Mouse (Mus musculus) forebrain, postnatal 0 days (tissue): ENCODE data around the gene Hpcal1. TPM values are rescaled to one million over a fixed set of nuclear protein-coding genes. Genes with fewer than 3 reads are reported as not detected.
"Not testable (repeated sequence)": the region's sequence is repeated elsewhere in the genome, so short reads cannot be mapped to it uniquely, and the experiment has no call there.

Experiments
- ATAC-seq: fragments of 200-750 bp; cut with Nextera tagmentation; 2 replicates; pipeline ENCODE4 v1.8.0; 2017; ENCODE audit warnings: mild to moderate bottlenecking, moderate library complexity
- DNase-seq: peaks from one replicate; pipeline ENCODE4 v3.0.0-alpha.2; 2015
- H3K27ac ChIP-seq: fragments of 300-500 bp; sonication (generic); 2 replicates; pipeline ENCODE4 v1.5.1; 2014; ENCODE audit warnings: low read depth, mild to moderate bottlenecking, antibody characterized with exemption, low read length, moderate library complexity, mixed read lengths
- H3K27me3 ChIP-seq: fragments of 300-500 bp; sonication (generic); 2 replicates; pipeline ENCODE4 v1.6.1; 2014; ENCODE audit warnings: mild to moderate bottlenecking, low read length, mixed read lengths; ENCODE audit not compliant: insufficient read depth
- H3K36me3 ChIP-seq: fragments of 300-500 bp; sonication (generic); 2 replicates; pipeline ENCODE4 v1.6.1; 2014; ENCODE audit warnings: mild to moderate bottlenecking, moderate library complexity; ENCODE audit not compliant: insufficient read depth
- H3K4me1 ChIP-seq: fragments of 300-500 bp; sonication (generic); 2 replicates; pipeline ENCODE4 v1.6.1; 2014; ENCODE audit warnings: antibody characterized with exemption; ENCODE audit not compliant: insufficient read depth
- H3K4me2 ChIP-seq: fragments of 300-500 bp; sonication (generic); 2 replicates; pipeline ENCODE4 v1.6.1; 2014; ENCODE audit warnings: low read depth, mild to moderate bottlenecking, moderate library complexity
- H3K4me3 ChIP-seq: fragments of 300-500 bp; sonication (generic); 2 replicates; pipeline ENCODE4 v1.5.1; 2014; ENCODE audit warnings: low read depth, low read length, mixed read lengths
- H3K9ac ChIP-seq: fragments of 300-500 bp; sonication (generic); 2 replicates; pipeline ENCODE4 v1.6.1; 2014; ENCODE audit warnings: mild to moderate bottlenecking
- H3K9me3 ChIP-seq: fragments of 300-500 bp; sonication (generic); 2 replicates; pipeline ENCODE4 v1.6.1; 2016; ENCODE audit warnings: low read length
- CTCF ChIP-seq: sonication (generic); IDR thresholded peaks from 2 replicates; pipeline ENCODE4 v1.5.1; 2016; ENCODE audit warnings: antibody characterized with exemption, control low read depth, low read depth
- WGBS: fragments of 180-500 bp; shearing (Covaris S2); extraction: QIAGEN DNeasy Blood & Tissue Kit; methylation state at CpG from one replicate; pipeline ENCODE4 v1.1.7; 2014; 5-methylcytosine and 5-hydroxymethylcytosine counted together
- polyA plus RNA-seq: library from polyadenylated mRNA; unstranded; fragments of >200 nt; fragmentation: Nextera tagmentation; extraction: Ambion mirVana; gene quantifications from 2 replicates; pipeline ENCODE4 v1.2.1, GENCODE M21; 2015
- total RNA-seq: library from RNA; depleted of rRNA; stranded (reverse); fragments of >200 nt; gene quantifications from 2 replicates; pipeline ENCODE4 v1.2.3, GENCODE M21; 2014

Gene Hpcal1
- total and polyA plus RNA-seq, 2 experiments from 2014 or later, result 46.9 to 76.7 TPM

GRCm38 (mm10) chr12:17764005-17764404, 73.3 kb downstream of the Hpcal1 start:
- no peaks in the 10 kb centered on the region for H3K27me3 ChIP-seq
- WGBS, result 87% methylated on average over 3 of the region's 3 CpGs
- TF ChIP-seq CTCF, result no peak
- no peak for ATAC-seq
- H3K36me3 ChIP-seq, result no peaks in the 10 kb centered on the region
- H3K9ac ChIP-seq, result no peak overlapping the region
- no peak overlapping the region for H3K4me3 ChIP-seq
- no peak for DNase-seq
- no peaks in the 10 kb centered on the region for H3K9me3 ChIP-seq
- H3K4me2 ChIP-seq, result no peak overlapping the region
- no peak overlapping the region for H3K27ac ChIP-seq
- H3K4me1 ChIP-seq, result no peaks in the 10 kb centered on the region

GRCm38 (mm10) chr12:17767567-17767966, 76.9 kb downstream of the Hpcal1 start:
- not testable (repeated sequence) for H3K4me3 ChIP-seq, H3K9ac ChIP-seq, ATAC-seq, H3K9me3 ChIP-seq, H3K36me3 ChIP-seq, DNase-seq, H3K27ac ChIP-seq, H3K27me3 ChIP-seq, H3K4me1 ChIP-seq, H3K4me2 ChIP-seq
- WGBS, result 65% methylated on average over 1 of the region's 1 CpGs

GRCm38 (mm10) chr12:17769476-17770172, 79.0 kb downstream of the Hpcal1 start:
- no peak overlapping the region for H3K4me2 ChIP-seq
- H3K4me3 ChIP-seq, result no peak overlapping the region
- no peaks in the 10 kb centered on the region for H3K27me3 ChIP-seq
- no peak overlapping the region for H3K27ac ChIP-seq
- TF ChIP-seq CTCF, result no peak
- ATAC-seq, result no peak
- H3K4me1 ChIP-seq, result no peaks in the 10 kb centered on the region
- no peak for DNase-seq
- H3K9ac ChIP-seq, result no peak overlapping the region
- 70% methylated on average over 2 of the region's 2 CpGs for WGBS
- H3K36me3 ChIP-seq, result no peaks in the 10 kb centered on the region
- H3K9me3 ChIP-seq, result no peaks in the 10 kb centered on the region

GRCm38 (mm10) chr12:17770538-17770937, 79.9 kb downstream of the Hpcal1 start:
- no peak for ATAC-seq
- H3K4me2 ChIP-seq, result no peak overlapping the region

GRCm38 (mm10) chr12:17773721-17774120, 83.1 kb downstream of the Hpcal1 start:
- not testable (repeated sequence) for H3K4me1 ChIP-seq, H3K4me3 ChIP-seq, ATAC-seq, H3K36me3 ChIP-seq, H3K27ac ChIP-seq, DNase-seq, H3K4me2 ChIP-seq, H3K9me3 ChIP-seq, H3K9ac ChIP-seq, H3K27me3 ChIP-seq
- 83% methylated on average over 5 of the region's 5 CpGs for WGBS

More at GRCm38 (mm10) chr12:17770538-17770937, 79.9 kb downstream of the Hpcal1 start:
- Histone ChIP-seq H3K4me3 (no peak overlapping the region), H3K9ac (no peak overlapping the region), H3K9me3 (no peaks in the 10 kb centered on the region), H3K27ac (no peak overlapping the region), H3K27me3 (no peaks in the 10 kb centered on the region), H3K4me1 (no peaks in the 10 kb centered on the region), H3K36me3 (no peaks in the 10 kb centered on the region)
- DNase-seq, result no peak
- TF ChIP-seq CTCF, result no peak
- 47% methylated on average over 2 of the region's 2 CpGs for WGBS

GRCm38 (mm10) chr12:17774842-17775241, 84.2 kb downstream of the Hpcal1 start:
- not testable (repeated sequence) for H3K4me2 ChIP-seq, DNase-seq, H3K27me3 ChIP-seq, H3K27ac ChIP-seq, H3K9me3 ChIP-seq, H3K36me3 ChIP-seq, H3K9ac ChIP-seq, H3K4me3 ChIP-seq, H3K4me1 ChIP-seq, ATAC-seq
- 76% methylated on average over 3 of the region's 3 CpGs for WGBS

GRCm38 (mm10) chr12:17778320-17778719, 87.7 kb downstream of the Hpcal1 start:
- 8% methylated on average over 2 of the region's 3 CpGs for WGBS
- no peaks in the 10 kb centered on the region for H3K9me3 ChIP-seq
- H3K27ac ChIP-seq, result no peak overlapping the region
- no peaks in the 10 kb centered on the region for H3K27me3 ChIP-seq
- no peaks in the 10 kb centered on the region for H3K36me3 ChIP-seq
- no peak overlapping the region for H3K4me3 ChIP-seq
- TF ChIP-seq CTCF, result peak; percentile 64
- ATAC-seq (no peak), DNase-seq (peak; percentile 10)
- H3K9ac ChIP-seq, result no peak overlapping the region
- H3K4me2 ChIP-seq, result no peak overlapping the region
- no peaks in the 10 kb centered on the region for H3K4me1 ChIP-seq

GRCm38 (mm10) chr12:17779093-17779492, 88.4 kb downstream of the Hpcal1 start:
- no peak for DNase-seq
- Histone ChIP-seq H3K9me3 (no peaks in the 10 kb centered on the region), H3K4me2 (no peak overlapping the region), H3K9ac (no peak overlapping the region), H3K27me3 (no peaks in the 10 kb centered on the region), H3K4me1 (no peaks in the 10 kb centered on the region), H3K36me3 (no peaks in the 10 kb centered on the region), H3K4me3 (no peak overlapping the region), H3K27ac (no peak overlapping the region)
- TF ChIP-seq CTCF, result no peak
- WGBS, result 24% methylated on average over 3 of the region's 3 CpGs
- no peak for ATAC-seq
